Mouse (Mus musculus) testis, adult 2 months (tissue): ENCODE data around the gene Atg4c.

Source experiments
- CTCF ChIP-seq: fragments of 200-500 bp; IDR thresholded peaks from 2 replicates; pipeline ENCODE4 v1.5.1; 2012; ENCODE audit warnings: low read depth, mild to moderate bottlenecking, inconsistent platforms, low read length, moderate library complexity; ENCODE audit not compliant: control insufficient read depth, insufficient read depth, insufficient replicate concordance
- POLR2A ChIP-seq: fragments of 200-500 bp; IDR thresholded peaks from 2 replicates; pipeline ENCODE4 v1.6.1; 2012; ENCODE audit warnings: low read depth, mild to moderate bottlenecking, inconsistent platforms, low read length, moderate library complexity; ENCODE audit not compliant: control insufficient read depth

- TF ChIP-seq CTCF (no peak), POLR2A (no peak)
These were observed 10.9 kb upstream of the Atg4c start for GRCm38 (mm10) chr4:99182660-99183431.
